Mouse (Mus musculus) ovary, adult 2 months (tissue): ENCODE measurements around the gene Ints1. TPM values are rescaled to one million over a fixed set of nuclear protein-coding genes. Genes with fewer than 3 reads are reported as not detected.

Source experiments
- polyA plus RNA-seq: library from polyadenylated mRNA; depleted of rRNA; stranded (reverse); fragments of >200 nt; gene quantifications from 2 replicates; pipeline ENCODE4 v1.2.3, GENCODE M21; 2012; rRNA removed

The Ints1 gene
- polyA plus RNA-seq = 91.7 and 94.2 TPM in 2 replicates

DNA sequence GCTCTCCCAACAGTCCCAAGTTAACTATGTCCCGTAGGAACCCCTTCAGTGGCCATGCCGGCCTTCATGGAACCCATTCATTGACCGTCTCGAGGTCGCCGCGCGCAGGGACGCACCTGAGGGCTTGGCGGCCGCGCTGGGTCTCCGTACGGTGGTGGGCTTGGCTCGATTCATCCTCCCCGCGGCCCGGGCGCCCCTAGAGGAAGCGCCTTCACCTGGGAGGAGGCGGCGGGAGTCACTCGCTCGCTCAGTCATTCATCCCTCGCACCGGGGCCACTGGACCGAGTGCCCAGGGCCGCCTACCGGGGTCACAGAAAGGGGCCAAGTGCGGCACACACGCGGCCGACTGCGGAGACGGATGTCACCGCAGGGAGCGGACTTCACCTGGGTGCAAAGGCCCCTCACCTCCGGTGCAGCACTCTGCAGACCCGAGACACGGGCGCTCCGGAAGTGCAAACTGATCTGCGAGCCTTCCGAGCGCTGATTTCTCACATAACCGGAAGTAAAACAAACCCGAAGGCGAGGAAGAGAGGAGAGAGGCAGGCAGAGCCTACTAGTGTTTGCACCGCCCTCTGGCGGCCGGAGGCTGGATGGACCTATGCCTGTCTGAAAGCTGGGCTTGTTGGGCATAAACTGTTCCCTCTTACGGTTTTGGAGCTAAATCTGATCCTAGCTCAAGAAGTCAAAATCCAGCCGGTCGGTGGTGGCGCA lies at the start of gene Ints1:
Gene Ints1 (minus strand): TSS at position 459 of the 711 bp plus-strand sequence.

DNA sequence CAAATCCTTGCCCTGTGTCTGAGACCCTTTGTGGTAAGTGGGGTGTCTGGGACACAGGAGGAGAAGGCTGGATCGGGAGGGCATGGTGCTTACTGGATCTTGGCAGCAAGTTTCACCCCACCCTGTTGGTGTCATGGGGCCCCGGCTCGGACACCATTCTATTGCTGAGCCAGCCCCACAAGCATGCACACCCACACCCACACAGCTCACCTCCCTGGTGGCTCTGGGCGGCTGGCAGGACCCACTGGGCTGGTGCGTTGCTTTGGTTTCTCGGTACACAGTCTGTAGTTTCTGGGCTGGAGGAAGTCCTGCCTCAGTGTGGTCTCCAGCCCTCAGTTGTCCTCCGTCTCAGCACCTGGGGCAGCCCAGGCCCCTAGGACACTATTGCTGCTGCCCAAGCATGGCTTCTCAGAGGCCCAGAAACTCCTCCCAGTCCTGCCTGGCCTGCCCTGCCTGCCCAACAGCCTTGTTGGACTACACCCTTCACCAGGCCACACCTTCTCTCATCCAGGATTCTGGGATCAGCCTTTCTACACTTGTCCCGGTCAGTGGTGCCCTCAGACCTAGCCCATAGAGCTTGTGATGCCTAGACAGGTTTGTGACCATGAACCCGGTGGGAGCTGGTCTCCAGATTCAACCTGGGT lies 44.2 kb upstream of the Ints1 start, which contains the start of gene Tmem184a:
Gene Tmem184a (minus strand): TSS at position 380 of the 644 bp plus-strand sequence.

DNA sequence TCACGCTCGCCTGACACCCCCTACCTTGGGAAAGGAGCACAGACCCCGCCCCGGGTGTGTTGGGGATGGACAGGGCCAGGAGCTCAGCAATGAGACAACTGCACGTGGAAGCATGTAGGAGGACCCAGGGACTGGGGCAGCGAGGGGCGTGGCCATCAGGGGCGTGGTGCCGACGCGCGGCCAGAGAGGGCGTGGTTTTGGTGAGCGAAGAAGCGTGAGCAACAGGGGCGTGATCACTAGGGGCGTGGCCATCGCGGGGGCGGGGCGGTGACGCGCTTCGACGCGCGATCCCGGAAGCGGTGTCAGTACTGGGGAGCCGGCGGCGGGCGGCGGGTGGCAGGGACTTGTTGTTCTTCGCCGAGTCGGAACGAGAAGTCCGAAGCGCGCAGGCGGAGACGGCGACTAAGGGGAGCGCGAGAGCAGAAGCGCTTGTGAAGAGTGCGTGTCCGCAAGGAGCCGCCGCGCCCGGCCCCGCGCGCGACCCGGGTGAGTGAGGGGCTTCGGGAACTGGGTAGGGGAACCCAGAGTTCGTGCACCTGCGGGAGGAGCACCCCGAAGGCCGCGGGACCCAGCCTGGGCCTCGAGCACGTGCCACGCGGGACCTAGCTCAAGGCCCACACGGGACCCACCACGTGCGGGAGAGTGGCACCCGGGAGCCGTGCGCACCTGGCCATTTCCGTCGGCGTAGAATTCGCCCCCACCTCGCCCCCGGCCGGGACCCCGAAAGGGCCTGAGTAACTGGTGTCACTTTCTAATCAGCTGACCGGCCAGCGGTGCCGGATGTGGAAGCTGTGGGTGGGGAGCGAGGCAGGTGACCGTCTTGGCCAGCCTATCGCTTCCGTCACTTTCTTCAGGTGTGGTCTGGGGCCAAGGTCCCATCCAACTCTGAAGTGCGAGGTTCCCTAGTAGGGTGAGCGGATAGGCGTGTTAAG lies 16.0 kb upstream of the Ints1 start, which contains the start of gene Mafk:
Gene Mafk (plus strand): TSS at position 287 of the 932 bp plus-strand sequence.

GRCm38 (mm10) chr5:139735677-139736503 lies 39.6 kb downstream of the Ints1 start, which contains the start of gene Micall2:
Micall2 (minus strand) TSS chr5:139736336.

Other genes with a start within 250 kb of the Ints1 start
- not detected in 2 replicates for gene Uncx, start 232.2 kb downstream of the Ints1 start, polyA plus RNA-seq
- gene Micall2, start 39.3 kb downstream of the Ints1 start, polyA plus RNA-seq = 6.3 and 6.6 TPM in 2 replicates
- 25.7 and 29.3 TPM in 2 replicates for gene Mafk, start 15.8 kb upstream of the Ints1 start, polyA plus RNA-seq
- 68.6 and 192 TPM in 2 replicates for gene Tmem184a, start 44.2 kb upstream of the Ints1 start, polyA plus RNA-seq
- not detected in 2 replicates for gene Gm26938, start 50.7 kb upstream of the Ints1 start, polyA plus RNA-seq
- gene Psmg3, start 51.2 kb upstream of the Ints1 start, polyA plus RNA-seq = 37.7 and 50.5 TPM in 2 replicates
- 4.7 and 5.3 TPM in 2 replicates for gene Elfn1, start 132.3 kb upstream of the Ints1 start, polyA plus RNA-seq